Mouse (Mus musculus) olfactory bulb, adult 2 months (tissue): Measurements from ENCODE around the gene Tcf12. TPM values are rescaled to one million over a fixed set of nuclear protein-coding genes. Genes with fewer than 3 reads are reported as not detected.

ENCODE experiments used
- H3K27ac ChIP-seq: fragments of 200-500 bp; 2 replicates; pipeline ENCODE4 v1.5.1; 2012; ENCODE audit warnings: low read depth, low read length; ENCODE audit not compliant: insufficient read depth
- H3K4me1 ChIP-seq: fragments of 200-500 bp; 2 replicates; pipeline ENCODE4 v1.6.1; 2012; ENCODE audit warnings: low read length; ENCODE audit not compliant: control insufficient read depth, insufficient read depth
- H3K4me3 ChIP-seq: fragments of 200-500 bp; 2 replicates; pipeline ENCODE4 v1.5.1; 2012; ENCODE audit warnings: mild to moderate bottlenecking, low read depth, low read length, moderate library complexity; ENCODE audit not compliant: insufficient read depth
- CTCF ChIP-seq: fragments of 200-500 bp; IDR thresholded peaks from 2 replicates; pipeline ENCODE4 v1.5.1; 2012; ENCODE audit warnings: low read depth, mild to moderate bottlenecking, low read length, moderate library complexity; ENCODE audit not compliant: insufficient read depth
- POLR2A ChIP-seq: fragments of 200-500 bp; IDR thresholded peaks from 2 replicates; pipeline ENCODE4 v1.6.1; 2012; ENCODE audit warnings: mild to moderate bottlenecking, low read depth, low read length, moderate library complexity; ENCODE audit not compliant: insufficient read depth
- WGBS: fragments of 180-500 bp; shearing (Covaris S2); methylation state at CpG from one replicate; pipeline ENCODE4 v1.1.7; 2018; 5-methylcytosine and 5-hydroxymethylcytosine counted together
- polyA plus RNA-seq: library from polyadenylated mRNA; stranded (reverse); fragments of >200 nt; gene quantifications from 2 replicates; pipeline ENCODE4 v1.2.4, GENCODE M21; 2012; ENCODE audit warnings: low replicate concordance; ENCODE audit not compliant: missing spikeins, insufficient read depth, insufficient read length

Tcf12 gene
- polyA plus RNA-seq, 1 experiment: not detected

- Histone ChIP-seq H3K4me1 (no peaks in the 10 kb centered on the region), H3K4me3 (no peak overlapping the region), H3K27ac (no peak overlapping the region)
- WGBS: 77% methylated on average over 2 of the region's 2 CpGs
- TF ChIP-seq CTCF (no peak), POLR2A (no peak)
Observed at GRCm38 (mm10) chr9:71951926-71952325, 159.7 kb downstream of the Tcf12 start.

- no peak for TF ChIP-seq CTCF
- no peak for TF ChIP-seq POLR2A
- 56% methylated on average over 4 of the region's 4 CpGs for WGBS
- Histone ChIP-seq H3K4me3 (no peak overlapping the region), H3K4me1 (no peaks in the 10 kb centered on the region), H3K27ac (no peak overlapping the region)
Observed at GRCm38 (mm10) chr9:71951341-71951740, 160.3 kb downstream of the Tcf12 start.

- no peak overlapping the region for H3K4me3 ChIP-seq
- TF ChIP-seq CTCF: no peak
- WGBS: 87% methylated on average over 4 of the region's 4 CpGs
- H3K4me1 ChIP-seq: no peaks in the 10 kb centered on the region
- H3K27ac ChIP-seq: no peak overlapping the region
Observed at GRCm38 (mm10) chr9:71944801-71945200, 166.9 kb downstream of the Tcf12 start.

- no peaks in the 10 kb centered on the region for H3K4me1 ChIP-seq
- no peak overlapping the region for H3K27ac ChIP-seq
- TF ChIP-seq CTCF: no peak
- TF ChIP-seq POLR2A: no peak
- H3K4me3 ChIP-seq: no peak overlapping the region
Observed at GRCm38 (mm10) chr9:71942424-71942823, 169.2 kb downstream of the Tcf12 start.

- Histone ChIP-seq H3K4me1 (no peaks in the 10 kb centered on the region), H3K27ac (no peak overlapping the region), H3K4me3 (no peak overlapping the region)
- no peak for TF ChIP-seq POLR2A
- TF ChIP-seq CTCF: no peak
Observed at GRCm38 (mm10) chr9:71940016-71940415, 171.7 kb downstream of the Tcf12 start.

GRCm38 (mm10) chr9:71936199-71936598, 175.5 kb downstream of the Tcf12 start:
- TF ChIP-seq POLR2A (no peak), CTCF (no peak)
- Histone ChIP-seq H3K4me3 (no peak overlapping the region), H3K27ac (no peak overlapping the region), H3K4me1 (no peaks in the 10 kb centered on the region)
- WGBS: 56% methylated on average over 1 of the region's 1 CpGs

- H3K4me3 ChIP-seq: no peak overlapping the region
- peaks cover 3% of the 10 kb centered on the region; the same call in 1 of the 2 replicates for H3K4me1 ChIP-seq
- TF ChIP-seq CTCF (no peak), POLR2A (no peak)
- no peak overlapping the region for H3K27ac ChIP-seq
- 76% methylated on average over 3 of the region's 3 CpGs for WGBS
Observed at GRCm38 (mm10) chr9:71934833-71935232, 176.8 kb downstream of the Tcf12 start.

- peaks cover 3% of the 10 kb centered on the region; the same call in 1 of the 2 replicates for H3K4me1 ChIP-seq
- no peak for TF ChIP-seq CTCF
- no peak for TF ChIP-seq POLR2A
- no peak overlapping the region for H3K27ac ChIP-seq
- H3K4me3 ChIP-seq: no peak overlapping the region
Observed at GRCm38 (mm10) chr9:71931965-71932364, 179.7 kb downstream of the Tcf12 start.

GRCm38 (mm10) chr9:71931358-71931715, 180.3 kb downstream of the Tcf12 start:
- no peak overlapping the region for H3K4me3 ChIP-seq
- H3K4me1 ChIP-seq: peaks cover 3% of the 10 kb centered on the region; the same call in 1 of the 2 replicates
- no peak for TF ChIP-seq CTCF
- TF ChIP-seq POLR2A: no peak
- no peak overlapping the region for H3K27ac ChIP-seq
- 20% methylated on average over 8 of the region's 8 CpGs for WGBS

- Histone ChIP-seq H3K4me1 (peaks cover 3% of the 10 kb centered on the region; the same call in 1 of the 2 replicates), H3K4me3 (no peak overlapping the region), H3K27ac (peak overlapping the region; percentile 83; the same call in 1 of the 2 replicates)
- WGBS: 47% methylated on average over 3 of the region's 3 CpGs
- TF ChIP-seq POLR2A: no peak
- no peak for TF ChIP-seq CTCF
Observed at GRCm38 (mm10) chr9:71930431-71931357, 181.0 kb downstream of the Tcf12 start.
